Mouse (Mus musculus): ENCODE results near the gene Arhgef3. TPM values are rescaled to one million over a fixed set of nuclear protein-coding genes. Genes with fewer than 3 reads are reported as not detected.
"Not testable (repeated sequence)": the region's sequence is repeated elsewhere in the genome, so short reads cannot be mapped to it uniquely, and the experiment has no call there.

Arhgef3 gene
- total and polyA plus RNA-seq, 2 experiments from 2014 or later, result 17.9 to 21.4 TPM

DNA sequence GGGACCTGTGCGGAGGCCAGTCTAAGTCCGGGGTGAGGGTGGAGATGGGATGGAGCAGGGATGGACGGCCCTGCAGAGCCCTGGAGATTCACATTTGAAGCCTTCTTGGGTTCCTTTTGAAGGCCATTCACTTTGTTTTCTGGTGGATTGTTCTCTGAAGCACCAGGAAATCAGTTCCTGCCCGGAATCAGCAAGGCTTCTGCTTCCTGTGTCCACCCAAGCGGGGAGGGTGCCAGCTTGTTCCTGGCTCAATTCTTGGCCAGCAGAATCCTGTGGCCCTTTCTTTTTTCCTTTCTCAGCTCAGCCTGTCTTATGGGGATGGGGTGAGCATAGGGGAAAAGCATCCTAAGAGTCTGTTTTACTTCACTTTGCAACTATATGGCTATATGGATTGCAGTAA is 131.7 kb downstream of the Arhgef3 start:
- ATAC-seq (ENCODE audit: insufficient read depth, low read depth), result 0 out of 2 replicates have a peak, but pooled peaks have one; percentile 30
- peaks cover 11% of the 10 kb centered on the region; the same call in 1 of the 2 replicates for H3K4me1 ChIP-seq (ENCODE audit: control insufficient read depth, insufficient read depth)
- no peak overlapping the region for H3K4me2 ChIP-seq (ENCODE audit: low read depth, low read length)
- no peak overlapping the region for H3K9ac ChIP-seq (replicated peaks; ENCODE audit: low read depth, low read length)
- no peak for DNase-seq (ENCODE audit: low spot score)
- no peak; the same call in 1 of the 2 replicates for TF ChIP-seq EP300 (IDR thresholded peaks at IDR 0.05; ENCODE audit: low read depth)
- no peak for TF ChIP-seq CTCF (IDR thresholded peaks at IDR 0.05; ENCODE audit: low read depth)
- no peak overlapping the region for H3K4me3 ChIP-seq (ENCODE audit: low read depth, low read length)
- WGBS, result 56% methylated on average over 5 of the region's 5 CpGs
- H3K9me3 ChIP-seq (replicated peaks; ENCODE audit: control insufficient read depth, low read length), result no peaks in the 10 kb centered on the region
- no peaks in the 10 kb centered on the region; the same call in 1 of the 2 replicates for H3K36me3 ChIP-seq (replicated peaks; ENCODE audit: control insufficient read depth, insufficient read depth, low read length)
- H3K27me3 ChIP-seq (ENCODE audit: control insufficient read depth, insufficient read depth, low read length), result no peaks in the 10 kb centered on the region
- peak overlapping the region; percentile 54 for H3K27ac ChIP-seq (ENCODE audit: low read depth)

DNA sequence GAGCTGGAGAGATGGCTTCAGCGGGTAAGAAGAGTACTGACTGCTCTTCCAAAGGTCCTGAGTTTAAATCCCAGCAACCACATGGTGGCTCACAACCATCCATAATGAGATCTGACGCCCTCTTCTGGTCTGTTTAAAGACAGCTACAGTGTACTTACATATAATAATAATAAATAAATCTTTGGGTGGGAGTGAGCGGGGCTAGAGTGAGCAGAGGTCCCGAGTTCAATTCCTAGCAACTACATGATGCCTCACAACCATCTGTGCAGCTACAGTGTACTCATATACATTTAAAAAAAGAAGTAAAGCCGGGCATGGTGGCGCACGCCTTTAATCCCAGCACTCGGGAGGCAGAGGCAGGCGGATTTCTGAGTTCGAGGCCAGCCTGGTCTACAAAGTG is 132.2 kb downstream of the Arhgef3 start:
- not testable (repeated sequence) for H3K9me3 ChIP-seq (replicated peaks; ENCODE audit: control insufficient read depth, low read length); H3K27me3 ChIP-seq (ENCODE audit: control insufficient read depth, insufficient read depth, low read length); ATAC-seq (ENCODE audit: insufficient read depth, low read depth); H3K4me1 ChIP-seq (ENCODE audit: control insufficient read depth, insufficient read depth); H3K4me3 ChIP-seq (ENCODE audit: low read depth, low read length); H3K4me2 ChIP-seq (ENCODE audit: low read depth, low read length); H3K36me3 ChIP-seq (replicated peaks; ENCODE audit: control insufficient read depth, insufficient read depth, low read length); H3K9ac ChIP-seq (replicated peaks; ENCODE audit: low read depth, low read length); DNase-seq (ENCODE audit: low spot score)
- 0 out of 2 replicates have a peak overlapping the region, but pooled peaks have one; percentile 54 for H3K27ac ChIP-seq (ENCODE audit: low read depth)
- 92% methylated on average over 9 of the region's 10 CpGs for WGBS

DNA sequence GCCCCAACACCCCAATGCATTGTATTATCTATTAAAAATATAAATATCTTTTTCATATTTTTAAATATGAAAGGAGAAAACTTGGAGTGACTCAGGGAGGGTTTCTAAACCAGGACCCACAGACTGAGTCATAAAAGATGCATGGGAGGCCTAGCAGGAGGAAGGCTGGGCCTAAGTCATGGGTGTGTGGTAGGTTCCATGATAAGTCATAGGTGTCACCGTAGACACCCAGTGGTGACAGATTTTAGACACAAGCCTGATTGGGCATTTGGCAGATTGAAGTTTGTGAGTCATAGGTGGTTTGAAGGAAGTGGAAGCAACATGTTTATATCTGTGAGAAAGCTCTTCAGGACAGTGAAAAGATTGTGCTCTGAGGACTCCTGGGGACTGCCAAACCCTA is 134.4 kb downstream of the Arhgef3 start:
- Histone ChIP-seq H3K36me3 (replicated peaks; ENCODE audit: control insufficient read depth, insufficient read depth, low read length) (no peaks in the 10 kb centered on the region; the same call in 1 of the 2 replicates), H3K27ac (ENCODE audit: low read depth) (no peak overlapping the region), H3K9me3 (replicated peaks; ENCODE audit: control insufficient read depth, low read length) (no peaks in the 10 kb centered on the region), H3K4me2 (ENCODE audit: low read depth, low read length) (no peak overlapping the region), H3K4me3 (ENCODE audit: low read depth, low read length) (no peak overlapping the region), H3K4me1 (ENCODE audit: control insufficient read depth, insufficient read depth) (no peaks in the 10 kb centered on the region), H3K27me3 (ENCODE audit: control insufficient read depth, insufficient read depth, low read length) (no peaks in the 10 kb centered on the region), H3K9ac (replicated peaks; ENCODE audit: low read depth, low read length) (no peak overlapping the region)
- DNase-seq (ENCODE audit: low spot score), result no peak
- 61% methylated on average over 1 of the region's 1 CpGs for WGBS
- ATAC-seq (ENCODE audit: insufficient read depth, low read depth), result no peak
- TF ChIP-seq CTCF (IDR thresholded peaks at IDR 0.05; ENCODE audit: low read depth) (no peak), EP300 (IDR thresholded peaks at IDR 0.05; ENCODE audit: low read depth) (no peak)

DNA sequence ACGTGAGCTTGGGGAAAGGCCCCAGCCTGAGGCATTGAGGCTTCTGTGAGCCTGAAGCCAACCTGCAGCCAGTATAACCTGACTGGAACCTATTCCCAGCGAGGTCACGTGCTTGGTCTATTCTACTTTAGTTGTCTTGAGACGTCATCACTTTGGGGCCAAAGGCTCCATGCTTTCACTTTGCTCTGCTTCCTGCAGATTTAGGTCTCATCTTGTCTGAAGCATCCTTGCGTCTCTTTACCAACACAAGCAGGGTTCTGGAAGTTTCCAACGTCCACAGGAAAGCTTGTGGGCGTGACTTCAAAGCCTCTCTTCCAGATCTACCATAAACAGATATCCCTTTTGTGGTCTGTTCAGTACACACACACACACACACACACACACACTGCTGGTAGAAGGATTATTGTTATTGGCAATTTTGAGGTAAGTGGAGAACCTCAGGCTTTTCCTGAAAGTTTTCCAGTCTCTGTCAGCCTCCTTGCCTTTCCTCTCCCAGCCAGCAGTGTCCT is 135.6 kb downstream of the Arhgef3 start:
- ATAC-seq (ENCODE audit: insufficient read depth, low read depth), result no peak
- no peaks in the 10 kb centered on the region for H3K27me3 ChIP-seq (ENCODE audit: control insufficient read depth, insufficient read depth, low read length)
- no peak overlapping the region for H3K9ac ChIP-seq (replicated peaks; ENCODE audit: low read depth, low read length)
- H3K4me3 ChIP-seq (ENCODE audit: low read depth, low read length), result no peak overlapping the region
- no peaks in the 10 kb centered on the region for H3K9me3 ChIP-seq (replicated peaks; ENCODE audit: control insufficient read depth, low read length)
- 66% methylated on average over 7 of the region's 7 CpGs for WGBS
- H3K4me1 ChIP-seq (ENCODE audit: control insufficient read depth, insufficient read depth), result no peaks in the 10 kb centered on the region
- TF ChIP-seq EP300 (IDR thresholded peaks at IDR 0.05; ENCODE audit: low read depth) (no peak), CTCF (IDR thresholded peaks at IDR 0.05; ENCODE audit: low read depth) (no peak)
- no peak overlapping the region for H3K4me2 ChIP-seq (ENCODE audit: low read depth, low read length)
- no peak for DNase-seq (ENCODE audit: low spot score)
- no peaks in the 10 kb centered on the region for H3K36me3 ChIP-seq (replicated peaks; ENCODE audit: control insufficient read depth, insufficient read depth, low read length)
- no peak overlapping the region for H3K27ac ChIP-seq (ENCODE audit: low read depth)

DNA sequence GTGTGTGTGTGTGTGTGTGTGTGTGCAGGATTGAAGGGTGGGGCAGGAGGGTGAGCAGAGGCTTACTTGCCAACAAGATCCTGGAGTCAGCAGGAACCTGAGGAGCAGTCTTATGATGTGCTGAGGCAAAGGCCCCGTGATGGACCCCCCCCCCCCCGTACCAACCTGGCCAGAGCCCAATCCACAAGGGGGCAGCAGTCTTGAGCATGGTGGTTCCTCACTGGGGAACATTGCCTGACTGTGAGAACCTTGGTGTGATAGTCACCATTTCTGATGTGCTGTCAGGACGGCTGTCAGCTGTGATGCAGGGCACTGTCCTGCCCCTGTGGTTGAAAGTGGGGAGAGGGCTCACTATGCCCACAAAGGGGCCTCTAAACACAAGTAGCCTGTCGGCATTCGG is 138.7 kb downstream of the Arhgef3 start:
- no peaks in the 10 kb centered on the region for H3K4me1 ChIP-seq (ENCODE audit: control insufficient read depth, insufficient read depth)
- no peak overlapping the region for H3K4me2 ChIP-seq (ENCODE audit: low read depth, low read length)
- 84% methylated on average over 5 of the region's 5 CpGs for WGBS
- DNase-seq (ENCODE audit: low spot score) (no peak), ATAC-seq (ENCODE audit: insufficient read depth, low read depth) (no peak)
- H3K27me3 ChIP-seq (ENCODE audit: control insufficient read depth, insufficient read depth, low read length), result no peaks in the 10 kb centered on the region
- H3K9ac ChIP-seq (replicated peaks; ENCODE audit: low read depth, low read length), result no peak overlapping the region
- H3K9me3 ChIP-seq (replicated peaks; ENCODE audit: control insufficient read depth, low read length), result no peaks in the 10 kb centered on the region
- no peaks in the 10 kb centered on the region for H3K36me3 ChIP-seq (replicated peaks; ENCODE audit: control insufficient read depth, insufficient read depth, low read length)
- H3K4me3 ChIP-seq (ENCODE audit: low read depth, low read length), result no peak overlapping the region
- no peak overlapping the region for H3K27ac ChIP-seq (ENCODE audit: low read depth)
- TF ChIP-seq CTCF (IDR thresholded peaks at IDR 0.05; ENCODE audit: low read depth) (peak; percentile 27), EP300 (IDR thresholded peaks at IDR 0.05; ENCODE audit: low read depth) (no peak)

DNA sequence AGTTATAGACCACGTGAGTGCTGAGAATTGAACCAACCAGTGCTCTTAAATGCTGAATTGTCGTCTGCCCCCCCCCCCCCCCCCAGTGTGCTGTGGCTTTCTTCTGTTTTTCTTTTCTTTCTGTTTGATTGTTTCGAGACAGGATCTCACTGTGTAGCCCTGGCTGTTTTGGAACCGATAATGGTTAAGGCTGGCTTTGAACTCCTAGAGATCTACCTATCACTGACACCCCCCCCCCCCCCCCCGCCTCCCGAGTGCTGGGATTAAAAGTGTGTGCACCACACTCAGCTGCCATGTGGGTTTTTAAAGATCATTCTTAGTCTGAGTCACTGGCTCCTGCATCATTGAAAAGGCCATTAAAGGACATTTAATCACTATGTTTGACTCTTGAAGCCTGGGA is 147.7 kb downstream of the Arhgef3 start:
- Histone ChIP-seq H3K4me3 (ENCODE audit: low read depth, low read length) (no peak overlapping the region), H3K27me3 (ENCODE audit: control insufficient read depth, insufficient read depth, low read length) (no peaks in the 10 kb centered on the region), H3K27ac (ENCODE audit: low read depth) (no peak overlapping the region), H3K4me1 (ENCODE audit: control insufficient read depth, insufficient read depth) (0 out of 2 replicates have a peak, but pooled peaks cover 3% of the 10 kb centered on the region), H3K9me3 (replicated peaks; ENCODE audit: control insufficient read depth, low read length) (no peaks in the 10 kb centered on the region), H3K4me2 (ENCODE audit: low read depth, low read length) (no peak overlapping the region), H3K36me3 (replicated peaks; ENCODE audit: control insufficient read depth, insufficient read depth, low read length) (no peaks in the 10 kb centered on the region), H3K9ac (replicated peaks; ENCODE audit: low read depth, low read length) (no peak overlapping the region)
- TF ChIP-seq EP300 (IDR thresholded peaks at IDR 0.05; ENCODE audit: low read depth) (no peak), CTCF (IDR thresholded peaks at IDR 0.05; ENCODE audit: low read depth) (no peak)
- 79% methylated on average over 4 of the region's 6 CpGs for WGBS
- DNase-seq (ENCODE audit: low spot score), result no peak
- no peak for ATAC-seq (ENCODE audit: insufficient read depth, low read depth)
